In genomic region chr11:109364337-109364736, GRCm38 (mm10) we compare ENCODE assay signal across 9 mouse cellular contexts. TPM values are rescaled to one million over a fixed set of nuclear protein-coding genes. Genes with fewer than 3 reads are reported as not detected.
DNase-seq lines count a peak whose midpoint lies in the region; ATAC-seq lines count a peak whose summit lies in the region.
"Had no signal": no experiment of that assay in that cellular context is flagged by ENCODE, and none has a peak within 500 bp of the region (broad histone marks: within the 10 kb centered on the region; RNA-seq: fewer than 3 reads in every experiment).

No protein-coding gene starts in this region.

- peak overlapping the region; percentile 75 for H3K4me2 ChIP-seq in kidney, embryonic 14.5 days (replicated peaks; ENCODE audit: low read depth, low read length)
- peak overlapping the region; percentile 68 for H3K4me2 ChIP-seq in embryonic facial prominence, embryonic 12.5 days (replicated peaks)
- H3K4me2 ChIP-seq in intestine, embryonic 14.5 days (ENCODE audit: low read length): peak overlapping the region; percentile 60
- H3K4me2 ChIP-seq in midbrain, embryonic 16.5 days (ENCODE audit: low read length): peak overlapping the region; percentile 70

- no peak for ATAC-seq in kidney, embryonic 14.5 days (ENCODE audit: low FRiP score, low TSS enrichment)
- ATAC-seq in embryonic facial prominence, embryonic 12.5 days (ENCODE audit: insufficient number of reproducible peaks, insufficient read depth, low FRiP score, low TSS enrichment): no peak
- no peak for ATAC-seq in intestine, embryonic 14.5 days (replicated peaks; ENCODE audit: low FRiP score, low TSS enrichment, low read depth)
- no peak for ATAC-seq in midbrain, embryonic 16.5 days
- no peak for ATAC-seq in megakaryocyte-erythroid progenitor cell, adult 5-6 weeks (replicated peaks; ENCODE audit: low FRiP score, low TSS enrichment, poor library complexity, severe bottlenecking)

- H3K27me3 ChIP-seq in kidney, embryonic 14.5 days (ENCODE audit: control insufficient read depth, insufficient read depth, low read length): no peaks in the 10 kb centered on the region
- no peaks in the 10 kb centered on the region for H3K27me3 ChIP-seq in embryonic facial prominence, embryonic 12.5 days
- H3K27me3 ChIP-seq in intestine, embryonic 14.5 days (replicated peaks; ENCODE audit: control insufficient read depth, insufficient read depth, low read length): no peaks in the 10 kb centered on the region
- no peaks in the 10 kb centered on the region; the same call in 1 of the 2 replicates for H3K27me3 ChIP-seq in midbrain, embryonic 16.5 days (ENCODE audit: control insufficient read depth, insufficient read depth, low read depth, low read length)

- peak overlapping the region; percentile 94 for H3K4me3 ChIP-seq in kidney, embryonic 14.5 days (ENCODE audit: low read length)
- peak overlapping the region; percentile 15 for H3K4me3 ChIP-seq in embryonic facial prominence, embryonic 12.5 days
- H3K4me3 ChIP-seq in intestine, embryonic 14.5 days (ENCODE audit: low read depth, low read length): peak overlapping the region; percentile 83; the same call in 1 of the 2 replicates
- H3K4me3 ChIP-seq in midbrain, embryonic 16.5 days (ENCODE audit: low read depth, low read length): peak overlapping the region; percentile 28

- WGBS in kidney, embryonic 14.5 days: 63% methylated on average over 2 of the region's 2 CpGs
- WGBS in embryonic facial prominence, embryonic 12.5 days: 71% methylated on average over 2 of the region's 2 CpGs
- 48% methylated on average over 2 of the region's 2 CpGs for WGBS in intestine, embryonic 14.5 days
- WGBS in midbrain, embryonic 16.5 days: 77% methylated on average over 2 of the region's 2 CpGs

- intact Hi-C loops in left cerebral cortex, postnatal 10 days (cut with DNase I): no loop called here

- H3K36me3 ChIP-seq in kidney, embryonic 14.5 days (ENCODE audit: control insufficient read depth, insufficient read depth, low read length): peaks cover 31% of the 10 kb centered on the region; the same call in 1 of the 2 replicates
- H3K36me3 ChIP-seq in embryonic facial prominence, embryonic 12.5 days: peaks cover 21% of the 10 kb centered on the region
- H3K36me3 ChIP-seq in intestine, embryonic 14.5 days (ENCODE audit: control insufficient read depth, insufficient read depth, low read length): peaks cover 28% of the 10 kb centered on the region
- H3K36me3 ChIP-seq in midbrain, embryonic 16.5 days (ENCODE audit: control insufficient read depth, insufficient read depth, low read length): peaks cover 3% of the 10 kb centered on the region; the same call in 1 of the 2 replicates

- H3K9ac ChIP-seq in kidney, embryonic 14.5 days (ENCODE audit: low read depth, low read length): peak overlapping the region; percentile 44; the same call in 1 of the 2 replicates
- H3K9ac ChIP-seq in embryonic facial prominence, embryonic 12.5 days: no peak overlapping the region
- H3K9ac ChIP-seq in intestine, embryonic 14.5 days (ENCODE audit: low read length): no peak overlapping the region
- peak overlapping the region; percentile 44 for H3K9ac ChIP-seq in midbrain, embryonic 16.5 days (ENCODE audit: low read depth, low read length)

- H3K9me3 ChIP-seq in kidney, embryonic 14.5 days (ENCODE audit: control insufficient read depth, low read length): no peaks in the 10 kb centered on the region
- H3K9me3 ChIP-seq in embryonic facial prominence, embryonic 12.5 days: no peaks in the 10 kb centered on the region
- no peaks in the 10 kb centered on the region for H3K9me3 ChIP-seq in intestine, embryonic 14.5 days (ENCODE audit: control insufficient read depth, low read length)
- H3K9me3 ChIP-seq in midbrain, embryonic 16.5 days (replicated peaks; ENCODE audit: control insufficient read depth, low read length, poor library complexity, severe bottlenecking): no peaks in the 10 kb centered on the region

- H3K27ac ChIP-seq in kidney, embryonic 14.5 days (ENCODE audit: low read depth, low read length): no peak overlapping the region
- no peak overlapping the region for H3K27ac ChIP-seq in embryonic facial prominence, embryonic 12.5 days
- H3K27ac ChIP-seq in intestine, embryonic 14.5 days (ENCODE audit: low read depth): no peak overlapping the region
- no peak overlapping the region for H3K27ac ChIP-seq in midbrain, embryonic 16.5 days (ENCODE audit: low read length)

- peaks cover 38% of the 10 kb centered on the region; the same call in 1 of the 2 replicates for H3K4me1 ChIP-seq in kidney, embryonic 14.5 days (ENCODE audit: control insufficient read depth, insufficient read depth, low read length)
- peaks cover 43% of the 10 kb centered on the region for H3K4me1 ChIP-seq in embryonic facial prominence, embryonic 12.5 days
- peaks cover 50% of the 10 kb centered on the region for H3K4me1 ChIP-seq in intestine, embryonic 14.5 days (replicated peaks; ENCODE audit: control insufficient read depth, insufficient read depth, low read length)
- peaks cover 56% of the 10 kb centered on the region for H3K4me1 ChIP-seq in midbrain, embryonic 16.5 days (ENCODE audit: control insufficient read depth, insufficient read depth, low read length)

- DNase-seq in kidney, postnatal 10 days: no peak
- DNase-seq in intestine, embryonic 14.5 days (ENCODE audit: low spot score): no peak
- DNase-seq in Muller cell, postnatal 12 days (ENCODE audit: inconsistent ontology term): no peak
- no peak for DNase-seq in left cerebral cortex, postnatal 10 days (ENCODE audit: extremely low spot score in 1 of 2, low spot score in 2 of 2)
- DNase-seq: lung, adult 18-20 months had no signal

RNA-seq across cellular contexts. Expression of gene Gna13, which starts 1.7 kb away (rescaled TPM):
- 19.0 and 31.0 TPM in 2 replicates for polyA plus RNA-seq in kidney, embryonic 14.5 days (2014; fragmentation: Nextera tagmentation; extraction: Ambion mirVana)
- polyA plus RNA-seq in embryonic facial prominence, embryonic 12.5 days (2016; fragmentation: Nextera tagmentation; extraction: Ambion mirVana): 20.7 and 22.4 TPM in 2 replicates
- polyA plus RNA-seq in intestine, embryonic 14.5 days (2014; fragmentation: Nextera tagmentation; extraction: Ambion mirVana): 36.9 and 38.0 TPM in 2 replicates
- polyA plus RNA-seq in midbrain, embryonic 16.5 days (2015; fragmentation: Nextera tagmentation; extraction: Ambion mirVana): 17.6 and 20.5 TPM in 2 replicates
- total RNA-seq in left cerebral cortex, postnatal 10 days (2021): 10 to 100 TPM; 46.3 TPM
- total RNA-seq in megakaryocyte-erythroid progenitor cell, adult 5-6 weeks (2014; fragmentation: Nextera tagmentation): 34.0 and 40.6 TPM in 2 replicates
- total RNA-seq in megakaryocyte-erythroid progenitor cell, adult 5-6 weeks (2017): 36.7 and 37.1 TPM in 2 replicates

RNA-seq across cellular contexts. Expression of gene 9930022D16Rik, which starts 49.4 kb away (rescaled TPM):
- polyA plus RNA-seq in kidney, embryonic 14.5 days (2014; fragmentation: Nextera tagmentation; extraction: Ambion mirVana): not detected in 2 replicates
- not detected in 2 replicates for polyA plus RNA-seq in embryonic facial prominence, embryonic 12.5 days (2016; fragmentation: Nextera tagmentation; extraction: Ambion mirVana)
- not detected in 2 replicates for polyA plus RNA-seq in intestine, embryonic 14.5 days (2014; fragmentation: Nextera tagmentation; extraction: Ambion mirVana)
- polyA plus RNA-seq in midbrain, embryonic 16.5 days (2015; fragmentation: Nextera tagmentation; extraction: Ambion mirVana): not detected in 2 replicates
- not detected for total RNA-seq in left cerebral cortex, postnatal 10 days (2021)
- total RNA-seq in megakaryocyte-erythroid progenitor cell, adult 5-6 weeks (2014; fragmentation: Nextera tagmentation): 0.12 TPM in 1 of 2 replicates, not detected in the other
- 1.2 TPM in 1 of 2 replicates, not detected in the other for total RNA-seq in megakaryocyte-erythroid progenitor cell, adult 5-6 weeks (2017)

Comparison
In these comparisons a context has a peak if more than half of its experiments do, and no peak if none do; other contexts are left out.
1. H3K4me3 ChIP-seq: peak in every context shown above with its lines; median percentile 94 in kidney, embryonic 14.5 days; 83 in intestine, embryonic 14.5 days; 28 in midbrain, embryonic 16.5 days; 15 in embryonic facial prominence, embryonic 12.5 days.
2. H3K9ac ChIP-seq: peak in kidney, embryonic 14.5 days (single experiment) and midbrain, embryonic 16.5 days (single experiment); none in embryonic facial prominence, embryonic 12.5 days (single experiment) and intestine, embryonic 14.5 days (single experiment).
3. Peak in every context shown above with its lines, with median percentiles within 50 percentile points of each other: H3K4me2 ChIP-seq.